Mouse (Mus musculus): ENCODE results near the gene Sbk2.

Gene Sbk2

GRCm38 (mm10) chr7:4895186-4895585 is 69.0 kb downstream of the Sbk2 start:
- DNase-seq (ENCODE audit: low read depth, low spot score), result no peak

Measured in mesoderm, embryonic 11.5 days (tissue).